Mouse (Mus musculus): ENCODE results near the gene Hsdl1. TPM values are rescaled to one million over a fixed set of nuclear protein-coding genes. Genes with fewer than 3 reads are reported as not detected.
A peak's percentile ranks its signal among the peaks of the same experiment; 100 is the strongest.

Hsdl1 gene
- polyA plus RNA-seq, 1 experiment from 2014 or later: 183 TPM

GRCm38 (mm10) chr8:119588321-119588720, 13.3 kb upstream of the Hsdl1 start:
- Histone ChIP-seq H3K36me3 (ENCODE audit: control insufficient read depth, insufficient read depth) (no peaks in the 10 kb centered on the region), H3K4me1 (replicated peaks; ENCODE audit: control insufficient read depth, insufficient read depth, low read length) (peaks cover 4% of the 10 kb centered on the region; the same call in 1 of the 2 replicates), H3K9me3 (ENCODE audit: control insufficient read depth, low read length) (no peaks in the 10 kb centered on the region), H3K4me2 (ENCODE audit: low read length) (no peak overlapping the region), H3K27me3 (replicated peaks; ENCODE audit: control insufficient read depth, insufficient read depth, low read length) (no peaks in the 10 kb centered on the region), H3K27ac (ENCODE audit: low read length) (no peak overlapping the region), H3K4me3 (replicated peaks; ENCODE audit: low read length) (no peak overlapping the region), H3K9ac (replicated peaks; ENCODE audit: low read depth, low read length) (no peak overlapping the region)
- no peak for ATAC-seq
- 70% methylated on average over 4 of the region's 4 CpGs for WGBS

- Histone ChIP-seq H3K27me3 (replicated peaks; ENCODE audit: control insufficient read depth, insufficient read depth, low read length) (no peaks in the 10 kb centered on the region), H3K4me3 (replicated peaks; ENCODE audit: low read length) (peak overlapping the region; percentile 30), H3K9me3 (ENCODE audit: control insufficient read depth, low read length) (no peaks in the 10 kb centered on the region), H3K9ac (replicated peaks; ENCODE audit: low read depth, low read length) (peak overlapping the region; percentile 32), H3K36me3 (ENCODE audit: control insufficient read depth, insufficient read depth) (no peaks in the 10 kb centered on the region), H3K4me2 (ENCODE audit: low read length) (peak overlapping the region; percentile 53), H3K4me1 (replicated peaks; ENCODE audit: control insufficient read depth, insufficient read depth, low read length) (peaks cover 4% of the 10 kb centered on the region; the same call in 1 of the 2 replicates), H3K27ac (ENCODE audit: low read length) (no peak overlapping the region)
- no peak for ATAC-seq
- WGBS: 29% methylated on average over 23 of the region's 24 CpGs
Observed at GRCm38 (mm10) chr8:119585901-119586300, 10.9 kb upstream of the Hsdl1 start.

GRCm38 (mm10) chr8:119580441-119581161, 5.6 kb upstream of the Hsdl1 start:
- Histone ChIP-seq H3K27me3 (replicated peaks; ENCODE audit: control insufficient read depth, insufficient read depth, low read length) (peaks cover 9% of the 10 kb centered on the region; the same call in 1 of the 2 replicates), H3K9me3 (ENCODE audit: control insufficient read depth, low read length) (no peaks in the 10 kb centered on the region), H3K4me1 (replicated peaks; ENCODE audit: control insufficient read depth, insufficient read depth, low read length) (no peaks in the 10 kb centered on the region), H3K9ac (replicated peaks; ENCODE audit: low read depth, low read length) (no peak overlapping the region), H3K4me2 (ENCODE audit: low read length) (no peak overlapping the region), H3K4me3 (replicated peaks; ENCODE audit: low read length) (no peak overlapping the region), H3K36me3 (ENCODE audit: control insufficient read depth, insufficient read depth) (no peaks in the 10 kb centered on the region), H3K27ac (ENCODE audit: low read length) (no peak overlapping the region)
- 89% methylated on average over 5 of the region's 5 CpGs for WGBS
- ATAC-seq: no peak

GRCm38 (mm10) chr8:119579096-119579495, 4.1 kb upstream of the Hsdl1 start:
- Histone ChIP-seq H3K4me2 (ENCODE audit: low read length) (no peak overlapping the region), H3K4me3 (replicated peaks; ENCODE audit: low read length) (no peak overlapping the region), H3K27ac (ENCODE audit: low read length) (no peak overlapping the region), H3K9me3 (ENCODE audit: control insufficient read depth, low read length) (no peaks in the 10 kb centered on the region), H3K27me3 (replicated peaks; ENCODE audit: control insufficient read depth, insufficient read depth, low read length) (peaks cover 9% of the 10 kb centered on the region; the same call in 1 of the 2 replicates), H3K9ac (replicated peaks; ENCODE audit: low read depth, low read length) (no peak overlapping the region), H3K4me1 (replicated peaks; ENCODE audit: control insufficient read depth, insufficient read depth, low read length) (peaks cover 1% of the 10 kb centered on the region), H3K36me3 (ENCODE audit: control insufficient read depth, insufficient read depth) (no peaks in the 10 kb centered on the region)
- WGBS: 49% methylated on average over 13 of the region's 13 CpGs
- ATAC-seq: no peak

GRCm38 (mm10) chr8:119575366-119575726, 363 bp upstream of the Hsdl1 start:
- H3K27ac ChIP-seq (ENCODE audit: low read length): no peak overlapping the region
- peak overlapping the region; percentile 60 for H3K4me3 ChIP-seq (replicated peaks; ENCODE audit: low read length)
- H3K4me2 ChIP-seq (ENCODE audit: low read length): peak overlapping the region; percentile 66
- WGBS: 3% methylated on average over 16 of the region's 16 CpGs
- H3K27me3 ChIP-seq (replicated peaks; ENCODE audit: control insufficient read depth, insufficient read depth, low read length): peaks cover 9% of the 10 kb centered on the region; the same call in 1 of the 2 replicates
- no peak for ATAC-seq
- H3K9me3 ChIP-seq (ENCODE audit: control insufficient read depth, low read length): no peaks in the 10 kb centered on the region
- peaks cover 13% of the 10 kb centered on the region for H3K4me1 ChIP-seq (replicated peaks; ENCODE audit: control insufficient read depth, insufficient read depth, low read length)
- H3K9ac ChIP-seq (replicated peaks; ENCODE audit: low read depth, low read length): peak overlapping the region; percentile 69
- no peaks in the 10 kb centered on the region for H3K36me3 ChIP-seq (ENCODE audit: control insufficient read depth, insufficient read depth)

GRCm38 (mm10) chr8:119572411-119572810, 2.6 kb downstream of the Hsdl1 start:
- Histone ChIP-seq H3K4me3 (replicated peaks; ENCODE audit: low read length) (no peak overlapping the region), H3K27ac (ENCODE audit: low read length) (no peak overlapping the region), H3K4me2 (ENCODE audit: low read length) (no peak overlapping the region), H3K9me3 (ENCODE audit: control insufficient read depth, low read length) (no peaks in the 10 kb centered on the region), H3K36me3 (ENCODE audit: control insufficient read depth, insufficient read depth) (no peaks in the 10 kb centered on the region), H3K9ac (replicated peaks; ENCODE audit: low read depth, low read length) (no peak overlapping the region), H3K27me3 (replicated peaks; ENCODE audit: control insufficient read depth, insufficient read depth, low read length) (peaks cover 9% of the 10 kb centered on the region; the same call in 1 of the 2 replicates), H3K4me1 (replicated peaks; ENCODE audit: control insufficient read depth, insufficient read depth, low read length) (peaks cover 13% of the 10 kb centered on the region)
- 93% methylated on average over 4 of the region's 4 CpGs for WGBS
- ATAC-seq: no peak

GRCm38 (mm10) chr8:119571135-119571534, 3.8 kb downstream of the Hsdl1 start:
- Histone ChIP-seq H3K27me3 (replicated peaks; ENCODE audit: control insufficient read depth, insufficient read depth, low read length) (peaks cover 5% of the 10 kb centered on the region; the same call in 1 of the 2 replicates), H3K4me3 (replicated peaks; ENCODE audit: low read length) (no peak overlapping the region), H3K9me3 (ENCODE audit: control insufficient read depth, low read length) (no peaks in the 10 kb centered on the region), H3K9ac (replicated peaks; ENCODE audit: low read depth, low read length) (no peak overlapping the region), H3K36me3 (ENCODE audit: control insufficient read depth, insufficient read depth) (no peaks in the 10 kb centered on the region), H3K4me2 (ENCODE audit: low read length) (no peak overlapping the region), H3K27ac (ENCODE audit: low read length) (no peak overlapping the region), H3K4me1 (replicated peaks; ENCODE audit: control insufficient read depth, insufficient read depth, low read length) (peaks cover 13% of the 10 kb centered on the region)
- WGBS: 87% methylated on average over 6 of the region's 6 CpGs
- ATAC-seq: no peak

DNA sequence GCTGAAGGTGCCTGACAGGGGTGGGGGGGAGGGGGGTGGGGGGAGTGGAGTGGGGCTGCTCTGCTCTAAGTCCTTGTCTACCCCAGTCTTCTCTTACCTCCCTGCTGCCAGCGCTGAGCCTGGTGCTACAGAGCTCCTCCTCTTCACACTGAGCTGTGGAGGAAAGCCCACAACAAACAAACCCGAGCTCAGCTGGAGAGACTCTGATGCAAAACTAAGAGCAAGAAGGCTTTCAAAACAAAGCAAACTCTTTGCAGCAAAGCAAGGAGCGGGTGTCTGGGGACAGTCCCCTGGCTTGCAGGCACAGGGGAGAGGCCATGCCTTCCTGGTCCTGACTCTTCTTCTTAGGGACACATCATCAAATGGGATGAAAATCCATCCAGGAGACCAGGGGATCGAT, 5.1 kb downstream of the Hsdl1 start:
- no peak for ATAC-seq
- Histone ChIP-seq H3K4me2 (ENCODE audit: low read length) (no peak overlapping the region), H3K36me3 (ENCODE audit: control insufficient read depth, insufficient read depth) (peaks cover 8% of the 10 kb centered on the region; the same call in 1 of the 2 replicates), H3K9ac (replicated peaks; ENCODE audit: low read depth, low read length) (no peak overlapping the region), H3K27ac (ENCODE audit: low read length) (no peak overlapping the region), H3K9me3 (ENCODE audit: control insufficient read depth, low read length) (no peaks in the 10 kb centered on the region), H3K4me1 (replicated peaks; ENCODE audit: control insufficient read depth, insufficient read depth, low read length) (peaks cover 13% of the 10 kb centered on the region), H3K27me3 (replicated peaks; ENCODE audit: control insufficient read depth, insufficient read depth, low read length) (no peaks in the 10 kb centered on the region), H3K4me3 (replicated peaks; ENCODE audit: low read length) (no peak overlapping the region)
- 36% methylated on average over 4 of the region's 4 CpGs for WGBS

DNA sequence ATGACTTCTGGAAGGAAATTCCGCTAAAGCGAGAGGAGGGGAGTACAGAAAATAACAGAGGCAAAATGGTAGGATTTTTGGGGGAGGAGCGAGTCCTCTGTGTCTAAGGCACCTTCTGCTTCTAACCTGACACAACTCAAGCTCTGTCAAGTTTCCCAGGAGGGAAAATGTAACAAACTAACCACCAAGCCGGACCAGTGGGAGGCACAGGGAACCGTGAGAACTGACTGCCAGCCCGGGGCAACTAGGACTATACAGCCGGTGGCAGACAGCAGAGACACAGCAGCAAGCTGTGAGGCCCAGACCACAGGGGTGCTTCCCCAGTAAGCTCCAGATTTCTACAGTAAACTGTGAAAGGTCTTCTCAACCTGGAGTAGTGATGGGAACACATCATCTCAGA, 6.0 kb downstream of the Hsdl1 start:
- ATAC-seq: no peak
- no peaks in the 10 kb centered on the region for H3K9me3 ChIP-seq (ENCODE audit: control insufficient read depth, low read length)
- no peak overlapping the region for H3K27ac ChIP-seq (ENCODE audit: low read length)
- H3K4me3 ChIP-seq (replicated peaks; ENCODE audit: low read length): no peak overlapping the region
- H3K27me3 ChIP-seq (replicated peaks; ENCODE audit: control insufficient read depth, insufficient read depth, low read length): no peaks in the 10 kb centered on the region
- 77% methylated on average over 7 of the region's 7 CpGs for WGBS
- H3K36me3 ChIP-seq (ENCODE audit: control insufficient read depth, insufficient read depth): peaks cover 12% of the 10 kb centered on the region
- no peak overlapping the region for H3K4me2 ChIP-seq (ENCODE audit: low read length)
- H3K4me1 ChIP-seq (replicated peaks; ENCODE audit: control insufficient read depth, insufficient read depth, low read length): peaks cover 10% of the 10 kb centered on the region
- no peak overlapping the region for H3K9ac ChIP-seq (replicated peaks; ENCODE audit: low read depth, low read length)
